Mouse (Mus musculus) neural tube, embryonic 10.5 days (tissue): ENCODE data around the gene Itpr1.

Experiments used
- DNase-seq: peaks from one replicate; pipeline ENCODE4 v3.0.0-alpha.2; 2017; ENCODE audit warnings: low spot score; ENCODE audit errors: extremely low spot score

Gene Itpr1

DNA sequence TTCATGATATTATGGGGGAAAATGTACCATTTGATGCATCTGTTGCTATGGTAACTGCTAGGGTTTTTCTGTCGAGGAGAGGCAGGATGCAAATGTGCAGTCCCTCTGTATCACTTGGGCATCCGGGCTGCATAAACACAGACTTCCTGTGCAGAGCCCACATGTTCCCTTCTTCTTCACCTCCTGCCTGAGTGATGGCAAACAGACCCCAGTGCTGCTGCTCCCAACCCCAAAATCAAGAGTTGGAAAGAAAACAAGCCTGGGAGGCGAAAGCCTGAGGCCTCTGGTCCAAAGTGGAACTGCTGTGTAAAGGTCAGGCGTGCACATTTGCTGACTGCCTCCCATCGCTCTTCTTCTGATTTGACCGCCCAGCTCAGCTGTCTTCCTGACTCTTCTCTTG lies 222.6 kb downstream of the Itpr1 start:
- DNase-seq, result no peak

DNA sequence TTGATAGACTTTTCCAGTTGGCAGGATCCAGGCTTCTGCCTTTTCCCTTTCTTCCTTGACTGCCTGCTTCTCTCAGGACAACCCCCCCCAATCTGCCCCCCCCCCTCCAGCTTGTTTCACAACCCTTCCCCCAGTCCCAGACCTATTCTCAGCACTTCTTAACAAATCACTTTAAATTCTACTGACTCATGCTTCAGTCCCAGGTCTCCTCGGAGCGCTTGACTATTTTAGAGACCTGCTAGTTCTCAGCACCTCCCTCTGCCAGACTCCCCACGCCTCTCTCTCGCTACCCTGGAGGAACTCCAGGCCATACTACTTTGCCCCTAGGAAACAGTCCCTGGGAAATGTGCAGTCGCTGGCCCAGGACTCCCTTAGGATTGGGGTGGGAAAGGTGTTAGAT lies 223.7 kb downstream of the Itpr1 start:
- no peak for DNase-seq

DNA sequence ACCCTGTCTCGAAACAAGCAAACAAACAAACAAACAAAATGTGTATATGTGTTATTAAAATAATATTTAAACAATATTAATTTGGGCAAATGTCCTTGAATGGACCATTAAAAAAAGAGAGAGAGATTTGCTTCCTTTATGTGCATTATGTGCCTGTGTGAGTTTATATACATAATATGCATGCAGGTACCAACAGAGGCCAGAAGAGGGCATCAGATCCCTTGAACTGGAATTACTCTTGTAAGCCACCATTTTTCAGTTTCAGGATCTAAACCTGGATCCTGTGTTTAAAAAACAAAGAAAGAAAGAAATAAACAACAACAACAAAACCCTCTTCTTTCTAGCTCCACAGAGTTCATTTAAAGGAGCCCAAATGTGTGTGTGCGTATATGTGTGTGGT lies 228.4 kb downstream of the Itpr1 start:
- DNase-seq, result no peak

DNA sequence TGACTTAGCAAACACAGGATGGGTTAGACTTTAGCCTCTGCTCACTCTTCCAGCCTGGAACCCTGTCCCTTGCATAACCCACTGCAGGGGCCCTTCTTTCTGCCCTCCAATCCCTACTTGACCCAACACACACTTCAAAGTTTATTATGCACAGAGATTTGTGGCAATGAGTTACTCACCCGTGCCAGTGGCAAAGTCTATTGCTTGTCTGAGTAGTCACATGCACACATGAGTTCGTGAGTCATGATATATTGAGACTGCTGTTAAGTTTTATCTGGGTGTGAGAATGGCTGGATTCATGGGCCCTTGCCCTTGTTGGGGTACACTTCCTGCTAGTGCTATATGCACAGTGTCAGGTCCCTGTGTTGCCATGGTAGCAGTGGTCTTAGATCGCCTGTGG lies 229.4 kb downstream of the Itpr1 start:
- DNase-seq, result no peak

DNA sequence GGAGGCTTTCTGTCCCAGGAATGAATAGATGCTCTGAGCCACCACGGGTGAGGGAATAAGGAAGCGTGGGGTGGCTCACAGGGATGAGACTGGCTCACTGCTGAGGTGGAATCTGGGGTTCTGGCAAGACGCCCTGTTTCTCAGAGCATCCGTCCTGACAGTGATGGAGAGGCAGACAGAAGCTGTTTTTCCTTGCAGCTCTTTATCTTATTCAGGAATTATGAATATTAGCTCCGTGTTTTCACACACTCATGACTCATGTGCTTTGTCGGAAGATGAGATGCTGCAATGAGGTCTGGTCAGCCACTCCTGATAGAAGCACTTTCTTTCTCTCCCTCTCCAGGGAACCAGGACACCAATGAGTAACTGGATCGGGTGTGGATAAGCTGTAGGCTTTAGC lies 231.5 kb downstream of the Itpr1 start:
- DNase-seq, result no peak

DNA sequence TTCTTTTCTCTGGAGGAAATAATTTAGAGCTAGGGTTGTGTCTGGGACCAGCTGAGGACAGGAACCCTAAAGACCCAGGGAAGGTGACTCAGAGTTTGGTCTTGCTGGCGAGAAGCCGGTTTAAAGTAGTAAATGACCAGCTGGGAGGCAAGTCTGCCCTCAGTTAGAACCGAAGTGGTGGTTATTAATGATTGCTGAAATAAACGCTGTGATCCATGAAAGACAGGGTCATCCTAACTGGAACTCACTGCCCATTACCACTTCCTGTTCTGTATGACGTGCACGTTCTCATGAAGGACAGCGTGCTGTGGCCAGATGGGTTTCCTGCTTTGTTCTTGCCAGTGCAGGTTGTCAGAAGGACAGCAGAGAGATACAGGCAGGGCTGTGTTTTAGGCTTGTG lies 232.1 kb downstream of the Itpr1 start:
- no peak for DNase-seq

DNA sequence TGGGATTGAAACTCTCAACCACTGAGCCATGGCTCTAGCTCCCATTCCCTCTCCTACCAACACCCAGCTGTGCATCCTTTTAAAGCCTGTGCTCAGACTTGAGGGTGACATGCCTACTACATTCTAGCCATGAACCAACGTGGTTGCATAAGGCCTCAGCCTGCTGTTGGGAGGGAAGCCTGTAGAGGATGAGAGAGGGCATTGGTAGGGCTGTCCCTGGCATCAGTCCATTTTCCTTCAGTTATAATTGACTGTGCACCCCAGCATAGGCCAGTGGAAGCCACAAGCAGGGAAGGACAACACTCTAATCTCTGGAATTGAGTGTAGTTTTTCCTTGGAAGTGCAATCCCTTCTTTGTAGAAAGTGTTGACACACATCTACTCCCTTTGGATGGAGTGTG lies 233.9 kb downstream of the Itpr1 start:
- DNase-seq, result no peak

DNA sequence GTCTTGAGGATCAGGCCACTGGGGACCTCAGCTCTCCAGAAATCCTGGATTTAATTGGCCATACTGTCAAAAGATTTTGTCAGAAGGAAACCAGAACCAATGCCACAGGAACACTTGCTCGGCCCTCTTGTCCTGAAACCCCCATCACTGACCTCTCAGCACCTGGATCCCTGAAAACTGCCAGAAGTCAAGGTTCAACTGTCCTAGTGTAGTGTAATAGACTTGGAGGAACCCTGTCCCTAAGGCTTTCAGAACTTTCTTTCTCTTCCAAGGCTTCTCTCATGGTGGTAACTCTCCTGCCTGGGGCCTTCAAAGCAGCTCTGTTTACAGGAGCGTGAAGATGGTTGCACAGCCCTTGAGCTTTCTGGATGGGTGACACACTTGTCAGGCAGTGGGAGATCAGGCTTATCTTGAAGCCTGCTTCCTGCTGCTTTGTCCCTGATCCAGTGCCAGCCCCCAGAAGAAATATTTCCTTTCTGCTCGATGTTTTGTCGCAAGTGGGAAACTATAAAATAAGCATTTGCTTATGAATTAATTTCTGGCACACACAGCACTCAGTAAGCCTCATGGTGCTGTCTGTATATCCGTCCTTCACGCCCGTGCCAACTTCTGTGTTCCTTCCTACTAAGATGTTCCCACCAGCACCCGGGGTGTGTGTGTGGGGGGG lies 234.4 kb downstream of the Itpr1 start:
- no peak for DNase-seq

DNA sequence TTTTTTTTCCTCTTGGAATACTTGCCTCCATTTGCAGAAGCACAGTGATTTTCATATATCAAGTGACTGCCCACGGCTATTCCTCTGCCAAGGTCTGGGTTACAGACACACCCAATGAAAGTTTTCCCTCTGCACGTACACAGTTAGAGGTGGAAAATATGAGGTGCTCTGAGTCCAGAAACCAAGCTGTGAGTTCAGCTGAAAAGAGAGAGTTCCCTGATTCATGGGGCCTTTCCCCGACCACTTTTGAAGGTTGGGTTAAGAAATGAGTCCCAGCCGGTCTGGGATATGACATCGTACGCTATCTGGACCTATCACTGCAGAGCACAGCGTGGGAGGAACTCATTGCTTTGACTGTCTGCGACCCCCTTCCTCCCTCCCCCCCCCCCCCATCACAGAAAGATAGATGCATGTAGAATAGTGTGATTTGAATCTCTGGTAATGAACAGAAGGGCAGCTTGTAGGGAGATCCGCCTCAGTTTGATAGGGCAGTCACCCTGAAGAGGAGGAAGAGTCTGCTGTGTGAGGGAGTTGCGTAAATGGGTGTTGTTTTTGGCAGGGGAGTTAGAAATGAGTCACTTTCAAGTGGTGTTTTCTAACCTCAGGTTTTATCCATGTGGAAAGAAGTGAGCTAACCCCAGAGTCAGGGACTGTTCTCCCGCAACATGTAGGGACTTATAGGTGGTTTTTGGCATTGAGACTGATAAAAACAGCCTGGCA lies 235.3 kb downstream of the Itpr1 start:
- no peak for DNase-seq

DNA sequence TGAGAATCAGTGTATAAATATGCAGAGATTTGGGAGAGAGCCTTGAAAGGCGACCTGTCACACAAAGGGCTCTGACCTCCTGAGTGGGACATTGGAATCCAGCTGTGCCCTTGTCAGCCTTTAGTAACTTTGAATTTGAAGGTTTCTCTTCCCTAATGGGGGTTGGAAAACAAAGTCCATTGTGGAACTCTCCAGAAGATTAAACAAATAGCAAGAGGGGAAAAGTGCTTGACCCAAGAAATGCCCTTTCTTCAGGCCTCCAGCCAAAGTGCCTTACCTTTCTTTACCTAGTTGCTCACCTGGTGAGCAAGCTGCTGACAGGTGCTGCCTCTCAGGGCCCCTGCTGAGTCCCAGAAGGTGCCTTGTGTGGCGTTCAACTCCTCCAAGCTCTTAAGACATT lies 236.0 kb downstream of the Itpr1 start:
- no peak for DNase-seq

DNA sequence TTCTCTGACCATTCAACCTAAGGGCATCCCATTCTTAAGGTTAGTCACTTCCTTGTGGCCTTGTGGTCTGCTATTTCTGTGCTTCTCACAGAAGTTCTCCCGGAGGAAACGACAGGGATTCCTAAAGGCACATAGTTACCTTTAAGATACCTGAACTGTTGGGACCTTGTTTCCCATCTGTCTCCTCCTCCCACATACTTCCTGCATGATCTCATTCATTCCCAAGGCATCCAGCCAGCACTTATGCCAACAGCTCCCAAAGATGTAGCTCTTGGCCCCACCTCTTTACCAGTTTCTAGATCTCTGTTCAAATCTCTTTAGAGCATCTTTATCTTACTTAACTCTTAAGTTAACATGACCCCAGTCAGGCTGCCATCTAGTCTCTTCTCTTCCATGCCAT lies 238.6 kb downstream of the Itpr1 start:
- DNase-seq, result no peak

DNA sequence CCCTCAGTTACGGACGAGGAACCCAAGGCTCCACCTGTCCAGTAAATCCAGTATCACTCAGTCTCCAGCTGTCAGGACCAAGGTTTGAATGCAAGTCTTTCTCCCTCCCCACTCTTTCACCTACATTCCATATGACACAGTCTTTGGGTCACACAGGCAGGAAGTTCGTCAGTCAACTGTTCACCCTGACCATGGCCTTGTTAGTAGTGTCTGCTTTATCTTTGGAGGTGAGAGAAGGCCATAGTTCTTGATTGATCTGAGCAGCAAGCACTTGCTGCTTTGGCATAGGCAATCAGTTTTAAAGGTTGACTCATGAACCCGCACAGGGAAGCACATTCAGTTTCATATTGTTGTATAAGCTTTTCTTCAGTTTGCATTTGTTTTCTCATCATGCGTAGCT lies 240.7 kb downstream of the Itpr1 start:
- DNase-seq, result no peak

DNA sequence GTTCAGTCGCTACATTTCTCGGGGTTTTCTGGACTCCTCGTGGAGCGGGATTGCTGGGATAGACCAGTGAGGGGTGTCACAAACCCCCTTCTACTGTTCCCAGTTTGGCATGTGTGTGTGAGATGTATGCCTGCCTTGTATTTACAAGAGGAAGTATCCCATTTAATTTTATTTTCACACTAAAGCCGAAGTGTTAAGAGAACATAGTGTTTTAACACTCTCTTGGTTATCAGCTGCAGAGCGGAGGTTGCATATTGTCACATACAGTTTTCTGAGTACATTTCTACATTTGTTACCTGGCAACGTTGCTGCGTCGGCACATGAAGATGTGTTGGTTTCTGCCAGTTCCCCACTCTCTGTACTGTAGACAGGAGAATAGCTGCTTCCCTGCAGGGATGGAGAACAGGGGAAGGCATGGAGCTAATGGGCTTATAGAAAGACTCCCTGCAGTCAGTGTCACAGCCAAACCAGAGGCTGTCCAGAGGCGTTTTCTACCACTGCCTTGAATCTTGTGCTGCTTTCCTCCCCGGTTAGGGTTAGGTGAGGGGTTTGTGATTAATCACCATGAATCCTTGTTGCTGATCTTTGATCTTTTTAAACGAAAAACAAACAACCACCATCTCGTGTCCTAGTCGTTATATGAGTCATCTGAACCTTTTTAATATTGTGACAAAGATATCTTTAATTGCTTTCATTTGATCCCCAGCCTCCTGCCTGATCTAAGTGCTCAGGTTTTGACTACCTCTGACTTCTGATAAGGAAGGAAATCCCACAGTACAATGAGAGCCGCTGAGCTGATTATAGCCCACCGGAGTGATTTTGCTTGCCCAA lies 241.4 kb downstream of the Itpr1 start:
- no peak for DNase-seq

DNA sequence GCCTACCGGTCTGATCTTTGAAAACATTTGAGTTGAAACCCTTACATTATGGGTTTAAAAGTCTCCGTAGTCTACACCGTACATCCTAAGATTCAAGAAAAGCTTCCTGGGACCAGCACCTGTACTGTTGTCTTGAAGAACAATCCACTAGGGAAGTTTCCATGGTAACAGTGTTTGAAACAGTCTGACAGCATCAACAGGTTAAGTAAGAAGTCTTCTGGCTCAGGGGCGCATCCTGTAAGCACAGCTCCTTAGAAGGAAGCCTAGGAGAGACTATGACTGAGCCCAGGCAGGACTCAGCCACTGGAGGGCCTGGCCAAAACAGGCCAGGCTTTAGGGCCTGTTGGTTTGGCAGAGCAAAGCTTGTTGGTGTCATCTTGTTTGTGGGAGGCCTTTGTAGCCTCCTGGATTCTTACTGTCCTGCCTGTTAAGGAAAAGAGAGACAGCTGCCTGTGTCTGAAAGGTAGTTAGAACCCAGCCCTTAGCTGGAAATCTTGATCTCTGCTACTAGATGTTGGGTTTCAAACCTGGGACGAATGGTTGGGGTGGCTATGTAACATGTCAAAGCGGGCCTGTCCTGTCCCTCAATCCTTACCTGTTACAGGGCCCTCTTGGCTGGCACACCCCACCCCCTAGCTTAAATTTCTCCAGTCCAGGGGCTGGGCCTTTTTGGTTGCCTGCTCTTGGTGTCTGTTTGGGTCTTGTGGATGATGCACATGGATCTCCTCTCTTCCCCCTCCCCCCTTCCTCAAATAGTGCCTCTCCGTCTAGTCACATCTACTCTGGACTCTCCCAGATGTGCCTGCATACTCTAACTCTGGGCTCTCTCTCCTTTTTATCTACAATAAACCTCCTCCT lies 242.3 kb downstream of the Itpr1 start:
- DNase-seq, result no peak

DNA sequence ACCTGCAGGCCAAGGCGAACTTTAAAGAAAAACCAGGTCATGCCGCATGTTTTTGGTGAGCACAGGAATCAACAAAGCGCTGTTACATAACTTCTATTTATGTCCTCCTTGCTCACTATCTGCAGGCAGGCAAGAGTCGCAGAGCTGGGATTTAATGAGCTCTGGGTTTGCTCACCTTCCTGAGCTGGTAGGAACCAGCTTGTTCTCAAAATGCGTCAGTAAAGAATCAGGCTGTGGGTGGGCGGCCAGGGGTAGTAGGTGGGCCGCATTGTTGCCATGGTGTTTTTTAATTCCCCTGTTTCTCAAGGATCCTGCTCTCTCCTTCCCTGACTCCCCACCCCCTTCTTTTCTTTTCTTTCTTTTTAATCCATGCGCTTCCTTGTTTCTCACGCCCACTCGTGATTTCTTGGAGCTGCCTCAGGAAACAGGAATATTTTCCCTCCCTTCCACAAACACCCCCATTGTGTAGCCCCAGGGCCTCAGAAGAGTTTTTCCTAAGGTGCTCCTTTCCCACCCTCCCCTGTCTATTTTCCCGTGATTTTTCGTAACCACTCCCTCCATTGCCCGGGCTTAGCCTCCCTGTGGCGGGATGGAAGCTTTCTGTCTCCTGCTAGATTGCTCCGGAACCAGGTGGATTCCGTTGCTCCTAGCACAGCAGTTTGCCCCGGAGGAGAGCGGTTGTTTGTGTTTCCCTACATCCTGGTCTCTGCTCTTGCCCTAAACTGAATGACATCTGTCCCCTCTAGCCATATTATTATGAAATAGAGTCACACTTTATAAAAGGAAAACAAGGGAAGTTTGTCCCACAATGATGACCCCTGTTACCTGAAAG lies 243.6 kb downstream of the Itpr1 start:
- DNase-seq, result peak; percentile 38

DNA sequence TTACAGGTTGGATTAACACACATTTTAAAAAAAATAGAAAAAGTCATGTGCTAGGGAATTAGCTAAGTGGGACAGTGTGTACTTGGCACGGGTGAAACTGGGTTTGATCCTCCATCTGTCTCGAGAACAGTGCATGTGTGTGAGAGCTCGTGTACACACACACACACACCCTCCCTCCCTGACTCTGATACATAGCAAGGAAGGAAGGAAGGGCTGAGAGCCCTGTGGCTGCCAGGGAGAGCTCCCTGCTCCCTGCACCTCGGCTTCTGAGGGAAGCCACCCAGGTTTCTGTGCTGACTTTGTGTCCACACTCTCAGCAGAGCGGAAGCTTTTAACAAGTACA lies 244.1 kb downstream of the Itpr1 start:
- DNase-seq, result no peak

DNA sequence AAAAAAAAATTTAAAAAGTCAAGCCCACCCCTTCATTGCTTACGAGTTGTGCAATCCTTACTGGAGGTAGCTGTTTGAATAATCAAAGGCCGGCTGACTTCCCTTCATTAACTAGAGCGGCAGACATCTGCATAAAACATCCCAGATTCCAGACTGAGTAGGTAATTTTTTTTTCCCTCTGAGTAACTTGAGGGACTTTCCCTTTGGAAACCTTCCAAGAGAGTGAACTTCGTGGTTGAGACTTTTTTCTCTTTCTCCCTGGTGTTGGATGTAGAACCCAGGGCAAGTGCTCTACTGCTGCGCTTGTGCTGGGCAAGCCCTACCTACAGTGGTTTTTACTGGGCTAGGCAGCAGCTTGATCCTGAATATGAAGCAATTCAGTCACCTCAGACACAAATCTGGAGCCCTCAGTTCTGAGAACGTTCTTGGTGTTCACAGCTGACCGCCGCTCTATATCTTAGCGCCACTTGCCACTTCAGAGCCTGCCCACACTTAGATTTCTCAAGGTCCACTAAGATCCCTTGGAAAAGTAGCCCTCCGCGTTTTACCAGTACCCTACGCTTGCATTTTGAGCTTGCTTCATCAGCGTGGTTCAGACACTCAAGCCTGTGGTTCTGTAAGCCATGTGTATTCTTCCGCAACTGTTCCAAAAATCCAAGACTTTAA lies 244.8 kb downstream of the Itpr1 start:
- DNase-seq, result no peak

DNA sequence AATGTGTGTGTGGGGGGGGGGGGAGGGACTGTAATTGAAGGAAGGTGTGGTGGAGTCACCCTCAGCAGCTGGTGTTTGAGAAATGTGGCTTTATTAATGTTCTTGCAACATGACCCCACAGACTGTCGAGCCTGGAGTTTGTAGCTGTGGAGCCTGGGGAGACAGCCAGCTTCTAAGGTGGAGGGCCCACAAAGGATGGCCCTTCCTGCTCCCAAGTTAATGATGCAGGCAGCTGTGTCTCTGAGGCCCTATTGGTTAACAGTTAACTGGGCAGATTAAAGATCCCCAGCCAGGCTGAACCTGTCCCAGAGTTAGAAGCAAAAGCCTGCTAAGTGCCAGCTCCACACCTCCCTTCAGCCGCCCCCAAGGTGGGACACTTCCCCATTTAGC lies 245.3 kb downstream of the Itpr1 start:
- DNase-seq, result no peak

DNA sequence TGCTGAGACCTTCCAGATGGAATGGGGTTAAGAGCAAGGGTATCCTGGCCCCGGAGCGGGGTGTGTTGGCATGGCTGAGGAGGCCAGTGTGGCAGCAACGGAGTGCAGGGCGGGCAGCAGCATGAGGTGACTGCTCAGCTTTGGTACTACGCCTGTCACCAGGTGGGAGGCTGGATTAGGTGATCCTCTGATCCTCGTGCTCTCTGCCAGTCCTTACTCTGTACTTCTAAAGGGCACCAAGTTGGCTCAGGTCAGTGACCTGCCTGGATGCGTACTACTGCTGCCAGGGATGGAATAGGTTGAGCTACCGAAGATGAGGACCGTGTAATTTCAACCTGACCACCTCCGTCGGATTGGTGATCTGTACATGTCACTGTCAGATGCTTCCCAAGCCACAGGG lies 245.9 kb downstream of the Itpr1 start:
- no peak for DNase-seq

DNA sequence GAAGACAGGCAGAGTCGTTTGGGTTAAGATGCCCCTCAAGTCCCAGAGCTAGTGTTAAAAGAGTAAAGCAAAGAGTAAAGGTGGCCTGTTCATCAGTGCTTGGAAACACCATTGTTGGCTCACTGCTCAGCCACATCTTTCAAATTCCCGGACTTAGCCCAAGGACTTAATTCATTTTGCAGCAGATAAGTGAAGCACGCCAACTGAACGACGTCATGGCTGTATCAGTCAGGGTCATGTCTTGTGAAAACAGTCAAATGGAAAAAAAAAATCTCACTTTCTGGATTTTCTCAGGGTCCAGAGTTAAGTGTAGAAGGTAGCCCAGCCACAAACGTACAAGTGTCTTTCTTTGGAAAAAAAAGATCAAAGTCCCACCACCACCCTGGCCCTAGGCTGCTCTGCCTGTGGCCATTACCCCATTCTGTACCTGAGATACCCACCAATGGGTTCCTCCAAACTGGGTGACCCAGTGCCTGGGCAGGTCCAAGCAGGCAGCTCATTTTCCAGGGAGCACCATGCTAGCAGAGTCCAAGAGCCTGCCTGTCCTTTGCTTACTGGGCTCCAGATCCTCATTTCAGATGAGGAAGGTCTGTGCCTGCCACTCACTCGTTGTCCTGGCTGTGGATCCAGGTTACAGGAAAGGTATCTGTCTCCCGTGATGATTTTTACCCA lies 251.5 kb downstream of the Itpr1 start:
- no peak for DNase-seq
